Comparison of ENCODE assay signal across 8 mouse cellular contexts in the genomic region with DNA sequence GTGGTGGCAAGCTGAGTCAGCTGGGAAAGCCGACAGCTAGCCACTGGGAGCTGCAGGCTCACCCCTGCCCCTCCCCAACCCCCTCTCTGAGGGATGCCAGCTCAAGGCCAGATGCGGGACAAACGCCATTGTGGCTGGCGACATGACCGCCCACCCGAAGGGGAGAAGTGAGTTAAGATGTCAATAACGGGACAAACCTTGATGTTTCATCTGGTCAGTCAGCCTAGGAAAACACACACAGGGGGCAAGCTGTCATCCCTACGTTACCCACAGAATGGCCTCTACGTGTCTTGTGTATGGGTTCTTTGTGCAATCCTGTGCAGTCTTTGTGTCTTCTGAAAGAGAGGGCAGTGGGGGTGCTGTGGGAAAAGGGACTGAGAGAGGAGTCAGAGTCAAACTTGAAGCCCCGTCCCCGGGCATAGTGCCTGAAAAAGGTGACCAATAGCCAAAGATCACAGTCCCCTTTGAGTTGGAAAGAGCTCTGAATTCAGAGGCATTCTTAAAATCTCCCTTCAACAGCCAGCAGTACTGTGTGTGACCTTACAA. TPM values are rescaled to one million over a fixed set of nuclear protein-coding genes. Genes with fewer than 3 reads are reported as not detected.
DNase-seq lines count a peak whose midpoint lies in the region; ATAC-seq and TF ChIP-seq lines count a peak whose summit lies in the region.

No protein-coding gene starts in this region.

- H3K36me3 ChIP-seq in E14TG2a.4 (ENCODE audit: insufficient read depth, low read length): peaks cover 6% of the 10 kb centered on the region
- H3K36me3 ChIP-seq in forebrain, postnatal 0 days (ENCODE audit: insufficient read depth): no peaks in the 10 kb centered on the region
- no peaks in the 10 kb centered on the region for H3K36me3 ChIP-seq in liver, embryonic 11.5 days (ENCODE audit: control insufficient read depth, insufficient read depth, low read length)
- no peaks in the 10 kb centered on the region for H3K36me3 ChIP-seq in stomach, postnatal 0 days (ENCODE audit: control insufficient read depth, insufficient read depth, low read length)

- H3K4me2 ChIP-seq in forebrain, postnatal 0 days (ENCODE audit: low read depth): peak overlapping the region; percentile 76
- H3K4me2 ChIP-seq in liver, embryonic 11.5 days: peak overlapping the region; percentile 82
- H3K4me2 ChIP-seq in stomach, postnatal 0 days (replicated peaks; ENCODE audit: low read depth): peak overlapping the region; percentile 68

- WGBS in forebrain, postnatal 0 days: 2% methylated on average over 11 of the region's 11 CpGs
- WGBS in liver, embryonic 11.5 days: 5% methylated on average over 11 of the region's 11 CpGs
- 11% methylated on average over 11 of the region's 11 CpGs for WGBS in stomach, postnatal 0 days

- 0 out of 2 replicates have a peak, but pooled peaks cover 3% of the 10 kb centered on the region for H3K27me3 ChIP-seq in E14TG2a.4 (ENCODE audit: insufficient read depth, low read length)
- H3K27me3 ChIP-seq in forebrain, postnatal 0 days (ENCODE audit: insufficient read depth, low read length): no peaks in the 10 kb centered on the region
- H3K27me3 ChIP-seq in liver, embryonic 11.5 days (replicated peaks; ENCODE audit: control insufficient read depth, insufficient read depth, low read length): no peaks in the 10 kb centered on the region; the same call in 1 of the 2 replicates
- no peaks in the 10 kb centered on the region for H3K27me3 ChIP-seq in stomach, postnatal 0 days (ENCODE audit: control insufficient read depth, insufficient read depth, low read length)

- H3K4me1 ChIP-seq in E14TG2a.4 (replicated peaks; ENCODE audit: low read depth, low read length): peaks cover 81% of the 10 kb centered on the region
- H3K4me1 ChIP-seq in forebrain, postnatal 0 days (ENCODE audit: insufficient read depth): peaks cover 18% of the 10 kb centered on the region; the same call in 1 of the 2 replicates
- peaks cover 15% of the 10 kb centered on the region for H3K4me1 ChIP-seq in liver, embryonic 11.5 days (replicated peaks; ENCODE audit: control insufficient read depth, insufficient read depth, low read length)
- H3K4me1 ChIP-seq in stomach, postnatal 0 days (replicated peaks; ENCODE audit: control insufficient read depth, insufficient read depth): peaks cover 6% of the 10 kb centered on the region; the same call in 1 of the 2 replicates

- peak; percentile 59 for DNase-seq in embryo, embryonic 10.5 days (ENCODE audit: low spot score)
- no peak for DNase-seq in embryo, embryonic 11 days
- peak; percentile 46 for DNase-seq in forebrain, postnatal 0 days
- DNase-seq in liver, embryonic 11.5 days (ENCODE audit: low spot score): no peak
- no peak for DNase-seq in stomach, postnatal 0 days (ENCODE audit: low spot score)
- no peak for DNase-seq in ovary, adult 18-20 months (ENCODE audit: low spot score)
- no peak for DNase-seq in ovary, postnatal 14 days (ENCODE audit: low spot score)

- TF ChIP-seq CTCF in E14TG2a.4 (conservative IDR thresholded peaks at IDR 0.05; ENCODE audit: low read length): no peak
- TF ChIP-seq CTCF in forebrain, postnatal 0 days (IDR thresholded peaks at IDR 0.05; ENCODE audit: low read depth): no peak
- TF ChIP-seq CTCF in stomach, postnatal 0 days (IDR thresholded peaks at IDR 0.05; ENCODE audit: low read depth): no peak

- peak overlapping the region; percentile 66 for H3K27ac ChIP-seq in forebrain, postnatal 0 days (ENCODE audit: low read depth, low read length)
- H3K27ac ChIP-seq in liver, embryonic 11.5 days (ENCODE audit: low read depth, low read length): no peak overlapping the region
- peak overlapping the region; percentile 95 for H3K27ac ChIP-seq in stomach, postnatal 0 days (replicated peaks)

- ATAC-seq in forebrain, postnatal 0 days: peak; percentile 42
- 0 out of 2 replicates have a peak, but pooled peaks have one; percentile 21 for ATAC-seq in liver, embryonic 11.5 days (replicated peaks; ENCODE audit: low FRiP score)
- no peak for ATAC-seq in stomach, postnatal 0 days (ENCODE audit: low FRiP score, low TSS enrichment)

- H3K4me3 ChIP-seq in E14TG2a.4 (replicated peaks; ENCODE audit: low read length): peak overlapping the region; percentile 78
- H3K4me3 ChIP-seq in forebrain, postnatal 0 days (ENCODE audit: low read depth, low read length): peak overlapping the region; percentile 41
- H3K4me3 ChIP-seq in liver, embryonic 11.5 days (ENCODE audit: low read depth, low read length): peak overlapping the region; percentile 52
- H3K4me3 ChIP-seq in stomach, postnatal 0 days (ENCODE audit: low read depth, low read length): peak overlapping the region; percentile 48

- TF ChIP-seq EP300 in stomach, postnatal 0 days (optimal IDR thresholded peaks at IDR 0.05): no peak

- peak overlapping the region; percentile 60 for H3K9ac ChIP-seq in forebrain, postnatal 0 days
- H3K9ac ChIP-seq in liver, embryonic 11.5 days (ENCODE audit: low read depth, low read length): peak overlapping the region; percentile 50
- peak overlapping the region; percentile 73 for H3K9ac ChIP-seq in stomach, postnatal 0 days (ENCODE audit: low read length)

- H3K9me3 ChIP-seq in E14TG2a.4 (ENCODE audit: low read length): no peaks in the 10 kb centered on the region
- H3K9me3 ChIP-seq in forebrain, postnatal 0 days (ENCODE audit: low read length): no peaks in the 10 kb centered on the region
- H3K9me3 ChIP-seq in liver, embryonic 11.5 days (ENCODE audit: control insufficient read depth, low read length): no peaks in the 10 kb centered on the region
- H3K9me3 ChIP-seq in stomach, postnatal 0 days (ENCODE audit: control insufficient read depth, low read length): no peaks in the 10 kb centered on the region

RNA-seq across cellular contexts. Expression of a gene that starts 49.4 kb away (rescaled TPM):
- 49.5 and 74.5 TPM in 2 replicates for total RNA-seq in forebrain, postnatal 0 days (2014; rRNA removed)
- polyA plus RNA-seq in forebrain, postnatal 0 days (2015; fragmentation: Nextera tagmentation; extraction: Ambion mirVana): 48.4 and 73.6 TPM in 2 replicates
- 22.0 and 25.3 TPM in 2 replicates for polyA plus RNA-seq in liver, embryonic 11.5 days (2014; fragmentation: Nextera tagmentation; extraction: Ambion mirVana)
- 125 and 131 TPM in 2 replicates for polyA plus RNA-seq in stomach, postnatal 0 days (2015; fragmentation: Nextera tagmentation; extraction: Ambion mirVana)

Comparison
In these comparisons a context has a peak if more than half of its experiments do, and no peak if none do; other contexts are left out.
1. DNase-seq: peak in embryo, embryonic 10.5 days (single experiment) and forebrain, postnatal 0 days (single experiment); none in embryo, embryonic 11 days (single experiment), liver, embryonic 11.5 days (single experiment), stomach, postnatal 0 days (single experiment), ovary, adult 18-20 months (single experiment) and ovary, postnatal 14 days (single experiment).
2. Peak in every context shown above with its lines, with median percentiles within 50 percentile points of each other: H3K4me3 ChIP-seq, H3K4me2 ChIP-seq and H3K9ac ChIP-seq.